Mouse (Mus musculus) lung, postnatal 0 days (tissue): ENCODE results near the gene Fstl1.

Experiments
- CTCF ChIP-seq: IDR thresholded peaks from 2 replicates; pipeline ENCODE4 v1.5.1; 2016; ENCODE audit warnings: antibody characterized with exemption, mild to moderate bottlenecking
- EP300 ChIP-seq: IDR thresholded peaks from 2 replicates; pipeline ENCODE4 v1.6.1; 2016; ENCODE audit warnings: antibody characterized with exemption, mild to moderate bottlenecking, control low read depth

- TF ChIP-seq CTCF (no peak), EP300 (no peak)
Observed at GRCm38 (mm10) chr16:37796270-37796669, 19.6 kb downstream of the Fstl1 start.
